Mouse (Mus musculus) kidney, adult 2 months (tissue): ENCODE data around the gene Cand2.

Source experiments
- CTCF ChIP-seq: fragments of 200-500 bp; conservative IDR thresholded peaks from 2 replicates; pipeline ENCODE4 v1.5.1; 2011; ENCODE audit warnings: low read depth, mild to moderate bottlenecking, control low read depth, low read length, moderate library complexity, mixed read lengths; ENCODE audit not compliant: insufficient read depth, insufficient read length
- POLR2A ChIP-seq: fragments of 200-500 bp; IDR thresholded peaks from one replicate; pipeline ENCODE4 v1.6.1; 2011; ENCODE audit warnings: low read depth, low read length, control low read depth

- TF ChIP-seq CTCF (no peak), POLR2A (no peak)
Observed at GRCm38 (mm10) chr6:115768207-115768606, 6.1 kb upstream of the Cand2 start.
